In genomic region chr4:136096446-136097113, GRCm38 (mm10) we compare ENCODE assay signal across 11 mouse cellular contexts.
"Had no signal": no experiment of that assay in that cellular context is flagged by ENCODE, and none has a peak within 500 bp of the region (broad histone marks: within the 10 kb centered on the region; RNA-seq: fewer than 3 reads in every experiment).

No protein-coding gene starts in this region.

- H3K9me3 ChIP-seq: midbrain, embryonic 13.5 days; neural tube, embryonic 12.5 days had no signal

- H3K36me3 ChIP-seq: limb, embryonic 13.5 days; midbrain, embryonic 13.5 days; neural tube, embryonic 12.5 days had no signal

- DNase-seq: kidney, adult 11 months; kidney, adult 9 months; kidney, postnatal 36 days; lung, adult 18-20 months had no signal

- H3K4me2 ChIP-seq: limb, embryonic 13.5 days; midbrain, embryonic 13.5 days; neural tube, embryonic 12.5 days had no signal

- H3K9ac ChIP-seq: limb, embryonic 13.5 days; liver, embryonic 14.5 days; midbrain, embryonic 13.5 days; neural tube, embryonic 12.5 days had no signal

- H3K27me3 ChIP-seq: limb, embryonic 13.5 days; neural tube, embryonic 12.5 days had no signal

- H3K4me3 ChIP-seq: limb, embryonic 13.5 days; midbrain, embryonic 13.5 days; myocyte; neural tube, embryonic 12.5 days had no signal

- ATAC-seq: midbrain, embryonic 13.5 days had no signal

- H3K27ac ChIP-seq: kidney, postnatal 0 days; limb, embryonic 13.5 days; liver, embryonic 14.5 days; midbrain, embryonic 13.5 days; neural tube, embryonic 12.5 days; stomach, postnatal 0 days had no signal
